Mouse (Mus musculus) left cerebral cortex, adult 2 months (tissue): ENCODE measurements around the gene Rab44. TPM values are rescaled to one million over a fixed set of nuclear protein-coding genes. Genes with fewer than 3 reads are reported as not detected.
A peak's percentile ranks its signal among the peaks of the same experiment; 100 is the strongest.

Source experiments
- DNase-seq, 2 experiments: peaks; one replicate each; pipeline ENCODE4 v3.0.0; 2021 to 2022; ENCODE audit warnings: low spot score in 2 of 2, mixed read lengths in 1 of 2; ENCODE audit errors: extremely low spot score in 1 of 2
- H3K27ac ChIP-seq: fragments of 200-600 bp; 2 replicates; pipeline ENCODE4 v1.8.1; 2022
- H3K4me3 ChIP-seq: fragments of 200-600 bp; 2 replicates; pipeline ENCODE4 v1.8.1; 2022
- CTCF ChIP-seq: fragments of 200-600 bp; IDR thresholded peaks from 2 replicates; pipeline ENCODE4 v1.8.1; 2022; ENCODE audit warnings: antibody characterized with exemption, mild to moderate bottlenecking, moderate library complexity
- intact Hi-C: fragments of 180-260 bp; cut with DNase I; formaldehyde crosslinking; loops from one replicate; pipeline ENCODE4 v1.15.1; 2025
- total RNA-seq, 2 experiments: library from RNA; stranded (reverse); gene quantifications; 2 replicates each; pipeline ENCODE4 v1.2.3; 2021

Gene Rab44
- total RNA-seq, 2 experiments from 2014 or later, result 0.32 TPM; not detected in 1

DNA sequence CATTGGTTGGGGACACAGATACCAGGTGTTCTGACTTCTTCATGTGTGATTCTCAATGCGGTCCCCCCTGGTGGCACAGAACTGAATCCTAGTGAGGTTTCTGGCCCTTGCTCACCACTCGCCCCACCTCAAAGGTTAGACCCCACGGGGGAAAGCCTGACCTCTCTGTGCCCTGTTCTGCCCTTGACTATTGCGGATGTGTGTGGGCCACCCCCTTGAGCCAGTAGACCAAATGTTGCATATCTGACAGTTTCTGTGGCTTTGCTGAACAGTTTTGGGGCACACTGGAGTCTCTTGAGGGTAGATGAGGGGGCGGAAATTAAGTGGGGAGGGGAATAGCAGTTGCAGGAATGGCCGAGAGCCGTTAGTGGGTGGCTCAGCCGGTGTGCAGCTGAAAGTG lies 29.3 kb downstream of the Rab44 start:
- intact Hi-C loops, result no loop called here
- no peak for TF ChIP-seq CTCF
- no peak overlapping the region for H3K4me3 ChIP-seq
- no peak for DNase-seq
- no peak overlapping the region for H3K27ac ChIP-seq

DNA sequence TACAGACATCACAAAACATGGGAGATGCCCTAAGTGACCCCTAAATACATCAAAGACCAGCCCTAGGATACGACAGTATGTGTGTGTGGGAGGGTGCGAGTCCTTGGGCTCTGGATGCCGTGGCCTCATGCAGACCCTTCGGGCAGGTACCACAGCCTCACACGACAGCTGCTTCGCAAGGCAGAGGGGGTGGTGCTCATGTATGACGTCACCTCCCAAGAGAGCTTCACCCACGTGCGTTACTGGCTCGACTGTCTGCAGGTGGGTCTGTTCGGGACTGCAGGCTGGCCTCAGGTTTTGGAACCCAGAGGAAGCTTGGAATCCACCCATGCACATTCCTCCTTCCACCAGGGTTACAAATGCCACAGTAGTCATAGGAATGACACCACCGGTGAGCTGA lies 31.2 kb downstream of the Rab44 start:
- no peak overlapping the region for H3K27ac ChIP-seq
- intact Hi-C loops, result no loop called here
- no peak for DNase-seq
- TF ChIP-seq CTCF, result no peak
- H3K4me3 ChIP-seq, result no peak overlapping the region

DNA sequence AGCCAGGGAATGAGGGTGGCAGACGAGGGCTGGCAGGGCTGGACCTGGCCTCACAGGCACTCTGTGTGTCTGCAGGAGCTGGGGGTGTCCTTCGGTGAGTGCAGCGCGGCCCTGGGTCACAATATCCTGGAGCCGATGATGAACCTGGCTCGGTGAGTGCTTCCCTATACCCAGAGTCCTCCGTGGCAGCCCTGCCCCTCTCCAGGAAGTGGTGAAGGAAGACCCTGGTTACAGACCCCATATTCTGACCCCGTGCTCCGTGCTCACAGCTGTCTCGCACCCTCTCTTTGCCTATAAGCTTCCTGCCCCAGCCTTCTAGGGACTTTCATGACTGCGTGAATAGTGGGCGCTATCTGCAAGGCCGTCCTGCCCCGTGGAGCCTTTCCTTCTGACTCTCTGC lies 33.3 kb downstream of the Rab44 start:
- intact Hi-C loops, result no loop called here
- Histone ChIP-seq H3K27ac (no peak overlapping the region), H3K4me3 (no peak overlapping the region)
- TF ChIP-seq CTCF, result no peak
- no peak for DNase-seq

DNA sequence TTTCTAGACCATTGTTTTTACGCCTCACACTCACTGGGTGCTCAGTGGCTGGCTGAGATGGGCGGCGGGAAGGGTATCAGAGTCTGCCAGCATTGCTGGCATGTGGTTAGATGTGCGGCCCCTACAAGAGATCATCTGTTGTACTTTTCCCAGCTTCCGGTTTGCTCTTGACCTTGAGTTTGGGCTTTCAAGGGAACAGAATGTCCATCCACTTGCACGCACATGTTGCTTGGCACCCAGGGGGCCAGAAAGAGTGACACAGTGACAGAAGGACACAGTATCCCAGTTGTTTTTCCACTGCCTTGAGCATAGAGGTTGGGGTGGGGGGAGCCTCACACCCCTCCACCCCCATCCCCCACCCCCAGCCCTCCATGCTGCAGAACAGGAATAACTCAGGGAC lies 33.8 kb downstream of the Rab44 start:
- no peak for TF ChIP-seq CTCF

DNA sequence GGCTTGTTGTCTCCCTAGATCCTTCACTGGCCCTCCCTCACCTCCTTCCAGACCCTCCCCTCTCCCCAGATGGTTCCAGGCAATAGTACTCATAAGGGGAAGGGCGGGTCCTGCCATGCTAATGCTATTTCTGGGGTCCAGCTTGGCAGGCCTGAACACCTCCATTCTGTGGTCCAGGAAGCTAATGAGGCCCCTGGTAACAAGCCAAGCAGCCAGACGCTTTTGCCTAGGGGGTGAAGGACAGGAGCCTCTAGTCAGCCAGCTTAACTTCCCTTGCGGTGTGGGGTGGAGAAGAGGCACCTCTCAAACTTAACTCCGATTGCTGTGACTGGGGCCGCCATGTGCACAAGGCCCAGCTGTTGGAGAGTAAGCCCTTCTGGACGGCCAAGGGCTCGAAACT lies 35.8 kb downstream of the Rab44 start:
- no peak for TF ChIP-seq CTCF
- H3K27ac ChIP-seq, result no peak overlapping the region
- DNase-seq, result no peak
- H3K4me3 ChIP-seq, result no peak overlapping the region
- intact Hi-C loops, result no loop called here

More for the DNA sequence above, 33.8 kb downstream of the Rab44 start:
- DNase-seq, result no peak
- H3K27ac ChIP-seq, result no peak overlapping the region
- H3K4me3 ChIP-seq, result no peak overlapping the region
- intact Hi-C loops, result no loop called here

DNA sequence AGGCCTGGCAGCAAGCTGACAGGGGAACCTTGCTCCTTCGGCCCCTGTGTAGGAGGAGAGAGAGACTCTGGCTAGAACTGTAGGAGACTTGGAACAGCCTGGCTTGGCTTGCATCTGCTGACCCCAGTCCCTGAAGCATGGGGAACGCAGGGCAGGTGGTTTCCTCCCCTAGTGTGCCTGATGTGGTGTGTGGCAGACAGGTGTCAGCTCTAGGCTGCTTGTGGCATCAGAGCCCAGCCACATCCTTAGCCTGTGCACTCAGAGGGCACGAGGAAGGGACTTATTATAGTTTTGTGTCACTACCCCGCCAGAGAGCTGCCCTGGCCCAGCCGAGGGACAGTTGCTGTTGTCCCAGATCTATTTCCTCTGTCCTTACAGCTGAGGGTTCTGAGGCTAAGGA lies 38.6 kb downstream of the Rab44 start:
- no peak for TF ChIP-seq CTCF
- intact Hi-C loops, result no loop called here
- no peak for DNase-seq

DNA sequence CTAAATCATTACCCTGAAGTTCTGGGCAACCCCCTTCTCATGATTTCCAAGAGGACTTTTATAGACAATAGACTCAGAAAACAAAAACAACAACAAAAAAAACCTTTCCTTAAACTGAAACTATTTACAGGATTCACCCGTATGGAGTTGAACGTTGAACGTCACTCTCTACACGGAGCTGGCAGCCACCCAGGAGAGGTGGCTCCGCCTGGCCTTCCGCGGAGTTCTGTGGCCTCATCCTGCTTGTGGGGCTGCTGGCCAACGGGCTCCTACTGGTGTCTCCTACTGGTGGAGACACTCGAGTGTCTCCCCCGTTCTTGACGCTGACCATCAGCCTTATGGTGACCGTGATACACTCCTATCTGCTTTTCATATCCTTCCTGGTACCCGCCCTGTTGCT lies 40.3 kb downstream of the Rab44 start:
- no peak overlapping the region for H3K4me3 ChIP-seq
- H3K27ac ChIP-seq, result peak overlapping the region; percentile 64; the same call in 1 of the 2 replicates
- intact Hi-C loops, result loop anchor here (2.0 kb wide), 1 partner anchor 57 kb away; no protein-coding TSS in a partner anchor
- DNase-seq, result no peak
- no peak for TF ChIP-seq CTCF

More for the DNA sequence above, 38.6 kb downstream of the Rab44 start:
- H3K27ac ChIP-seq, result no peak overlapping the region
- no peak overlapping the region for H3K4me3 ChIP-seq

DNA sequence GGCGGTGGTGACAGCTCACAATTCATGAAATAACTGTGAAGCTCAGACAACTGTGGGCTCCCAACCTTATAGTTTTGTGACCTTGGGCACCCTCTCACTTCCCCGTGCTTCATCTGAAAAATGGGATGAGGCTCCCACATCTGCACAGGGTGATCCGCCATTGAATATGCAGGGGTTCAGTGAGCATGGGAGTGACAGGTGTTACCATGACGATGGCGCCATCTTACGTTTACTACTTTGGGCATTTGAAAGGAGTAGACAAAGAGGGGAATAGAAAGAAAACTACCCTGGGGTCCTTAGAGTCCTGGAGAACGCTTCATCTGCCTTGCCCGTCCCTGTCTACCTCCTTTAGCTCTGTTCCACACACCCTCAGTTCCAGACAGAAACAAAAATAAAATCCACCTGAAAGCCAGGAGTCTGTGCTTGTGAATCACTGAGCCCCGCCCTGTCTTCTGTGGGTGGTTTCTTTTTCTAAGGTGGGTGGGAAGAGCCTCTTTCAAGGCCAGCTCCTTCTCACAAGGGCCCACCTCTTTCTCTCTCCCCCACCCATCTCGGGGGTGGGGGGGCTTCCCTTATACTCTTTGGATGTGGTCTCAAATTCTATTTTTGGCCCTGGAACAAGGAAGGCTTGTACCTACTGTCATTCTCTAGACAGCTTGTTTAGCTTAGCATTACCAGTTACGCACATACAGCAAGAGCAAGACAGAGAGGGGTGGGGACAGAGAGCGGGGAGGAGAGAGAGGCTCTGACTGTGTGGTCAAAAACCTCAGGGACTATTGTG lies 41.6 kb downstream of the Rab44 start:
- H3K4me3 ChIP-seq, result no peak overlapping the region
- intact Hi-C loops, result loop anchor here (2.0 kb wide), 1 partner anchor 59 kb away; no protein-coding TSS in a partner anchor
- peak overlapping the region; percentile 69 for H3K27ac ChIP-seq
- no peak for TF ChIP-seq CTCF
- DNase-seq, result peak; percentile 58 to 61

DNA sequence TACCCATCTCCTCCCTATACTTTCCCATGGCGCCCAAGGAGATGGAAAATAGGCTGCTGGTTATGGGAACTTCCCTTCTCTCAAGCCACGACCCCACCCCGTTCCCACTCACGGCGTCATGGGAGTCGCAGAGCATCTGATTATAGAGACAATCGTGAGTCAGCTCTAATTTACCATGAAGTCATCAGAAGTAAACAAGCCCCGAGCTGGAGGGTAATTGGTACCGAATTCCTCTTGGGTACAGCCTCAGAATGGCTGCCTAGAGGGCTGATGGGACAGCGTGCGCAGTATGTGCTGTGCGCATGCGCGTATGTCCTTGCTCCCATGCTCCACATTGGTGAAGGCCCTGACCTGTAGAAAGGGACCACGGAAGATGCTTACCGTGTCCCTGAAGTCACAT lies 42.5 kb downstream of the Rab44 start:
- no peak overlapping the region for H3K4me3 ChIP-seq
- no peak for DNase-seq
- intact Hi-C loops, result no loop called here

DNA sequence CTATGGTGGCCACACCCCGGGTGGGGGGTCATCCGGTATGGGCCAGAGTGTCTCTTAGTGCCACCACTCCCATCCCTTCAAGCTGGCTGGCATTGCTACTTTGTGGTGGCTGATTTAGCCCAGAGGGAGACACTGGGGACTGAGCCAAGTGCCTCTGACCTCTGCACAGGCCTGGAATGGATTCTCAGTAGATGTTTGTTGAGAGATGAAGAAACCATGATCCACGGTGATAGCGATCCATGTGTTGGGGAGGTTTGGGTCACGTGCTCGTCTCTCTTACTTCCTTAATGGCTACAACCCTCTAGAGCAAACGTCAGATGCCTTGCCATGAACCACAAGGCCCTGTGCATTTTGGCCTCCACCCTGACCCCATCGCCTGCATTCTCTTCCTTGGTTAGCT lies 42.9 kb downstream of the Rab44 start:
- Histone ChIP-seq H3K4me3 (no peak overlapping the region), H3K27ac (peak overlapping the region; percentile 69)
- TF ChIP-seq CTCF, result no peak
- intact Hi-C loops, result no loop called here
- no peak for DNase-seq

More for the DNA sequence above, 42.5 kb downstream of the Rab44 start:
- no peak for TF ChIP-seq CTCF
- peak overlapping the region; percentile 69 for H3K27ac ChIP-seq

DNA sequence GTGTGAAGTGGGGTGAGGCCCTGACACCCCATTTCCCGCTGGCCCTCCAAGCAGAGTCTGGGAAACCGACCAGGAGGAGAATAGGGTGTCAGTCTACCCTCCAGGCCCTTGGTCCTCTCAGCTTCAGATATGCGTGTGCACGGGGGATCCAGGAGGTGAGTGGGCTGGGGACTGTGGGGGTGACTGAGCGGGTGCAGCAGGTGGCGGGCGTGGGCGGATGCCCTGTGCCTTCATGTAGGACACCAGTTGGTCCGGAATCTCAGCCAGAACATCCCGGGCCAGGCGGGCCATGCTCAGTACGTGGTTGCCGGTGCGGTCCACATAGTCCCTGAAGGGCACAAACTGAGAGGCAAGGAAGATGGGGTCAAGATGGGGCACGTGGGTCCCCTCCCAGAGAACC lies 45.0 kb downstream of the Rab44 start:
- H3K27ac ChIP-seq, result no peak overlapping the region
- intact Hi-C loops, result no loop called here
- H3K4me3 ChIP-seq, result no peak overlapping the region
- no peak for TF ChIP-seq CTCF
- DNase-seq, result no peak

DNA sequence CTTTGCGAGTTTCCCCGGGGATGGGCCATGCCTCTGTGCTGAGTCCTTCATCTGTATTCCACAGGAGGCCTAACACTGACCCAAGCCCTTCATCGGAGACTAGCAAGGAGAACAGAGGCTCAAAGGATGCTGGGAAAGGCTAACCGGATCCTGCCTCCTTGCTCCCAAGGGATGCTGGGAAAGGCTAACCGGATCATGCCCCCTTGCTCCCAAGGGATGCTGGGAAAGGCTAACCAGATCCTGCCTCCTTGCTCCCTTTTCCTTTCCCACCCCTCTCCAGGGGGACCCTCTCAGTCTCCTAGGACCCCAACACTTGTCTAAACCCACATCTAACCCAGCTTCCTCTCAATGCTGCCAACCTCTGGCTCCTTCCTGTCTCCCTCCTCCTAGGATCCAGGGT lies 45.4 kb downstream of the Rab44 start:
- Histone ChIP-seq H3K4me3 (no peak overlapping the region), H3K27ac (no peak overlapping the region)
- DNase-seq, result no peak
- intact Hi-C loops, result no loop called here
- TF ChIP-seq CTCF, result no peak

DNA sequence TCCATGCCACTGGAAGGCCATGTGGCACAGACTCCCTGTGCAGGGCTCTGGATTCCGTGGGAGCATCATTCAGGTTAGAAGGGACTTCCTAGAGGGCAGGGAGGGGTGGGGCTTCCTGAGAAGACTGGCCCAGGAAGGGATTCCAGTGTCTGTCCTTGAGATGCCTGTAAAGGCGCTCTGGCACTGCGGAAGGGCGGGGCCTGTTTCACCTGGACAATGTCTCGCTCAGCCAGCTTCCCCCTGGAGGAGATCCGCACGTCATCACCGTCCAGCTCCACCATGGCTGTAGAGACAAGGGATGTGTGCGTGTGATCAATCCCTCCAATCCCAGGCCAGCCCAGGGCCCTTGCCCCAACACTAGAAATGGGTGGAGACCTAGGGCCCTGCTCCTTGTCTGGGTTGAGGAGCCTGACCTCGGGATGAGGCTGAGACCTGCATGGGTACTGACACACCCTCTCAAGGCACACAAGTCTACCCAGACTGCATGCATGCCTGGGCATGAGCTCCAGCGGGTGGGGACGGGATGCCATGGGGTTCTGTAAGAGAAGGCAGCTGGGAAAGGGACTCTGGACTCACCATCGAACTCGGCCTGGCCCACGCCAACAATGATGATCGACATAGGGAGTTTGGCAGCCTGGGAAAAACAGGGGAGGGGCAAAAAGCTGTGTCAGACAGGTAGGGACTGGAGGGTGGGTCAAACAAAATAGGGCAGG lies 46.0 kb downstream of the Rab44 start:
- no peak for DNase-seq
- no peak for TF ChIP-seq CTCF
- no peak overlapping the region for H3K4me3 ChIP-seq
- no peak overlapping the region for H3K27ac ChIP-seq
- intact Hi-C loops, result no loop called here
